Mouse (Mus musculus): Measurements from ENCODE around the gene Eif3l. TPM values are rescaled to one million over a fixed set of nuclear protein-coding genes. Genes with fewer than 3 reads are reported as not detected.

Gene Eif3l
- total RNA-seq, 2 experiments from 2014 or later, result 94.5 to 95.7 TPM

DNA sequence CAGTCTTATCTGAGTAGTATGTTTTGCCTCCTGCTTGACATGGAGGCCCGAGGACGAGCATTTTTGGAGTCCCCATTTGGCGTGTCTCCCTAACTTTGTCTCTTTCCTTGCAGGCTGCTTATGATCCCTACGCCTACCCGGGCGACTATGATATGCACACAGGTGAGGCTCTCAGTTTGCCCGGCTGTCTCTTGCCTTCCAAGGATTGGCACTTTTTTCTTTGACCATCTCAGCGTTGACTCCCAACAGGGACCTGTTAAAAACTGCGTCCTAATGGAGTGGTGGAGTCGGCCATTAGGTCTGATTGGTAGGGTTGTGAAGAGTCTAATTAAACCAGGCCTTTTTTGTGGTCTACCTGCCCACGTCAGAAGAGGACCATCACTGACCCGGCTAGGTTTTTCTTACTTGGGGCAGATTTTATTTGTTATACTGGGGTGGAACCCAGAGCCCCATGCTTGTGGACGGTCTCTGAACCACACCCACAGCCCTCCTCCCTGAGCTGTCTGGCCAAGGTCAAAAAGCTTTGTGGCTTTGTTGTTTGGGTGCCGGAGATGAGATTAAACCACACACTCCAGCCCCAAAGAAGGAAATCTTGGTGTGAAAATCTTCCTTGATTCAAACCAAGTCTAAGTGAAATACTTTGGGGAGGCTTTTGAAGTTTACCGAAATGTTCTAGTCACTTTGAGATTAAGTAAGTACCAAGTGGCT lies 833 bp downstream of the Eif3l start:
- intact Hi-C loops (cut with DNase I), result no loop called here
- DNase-seq, result no peak

DNA sequence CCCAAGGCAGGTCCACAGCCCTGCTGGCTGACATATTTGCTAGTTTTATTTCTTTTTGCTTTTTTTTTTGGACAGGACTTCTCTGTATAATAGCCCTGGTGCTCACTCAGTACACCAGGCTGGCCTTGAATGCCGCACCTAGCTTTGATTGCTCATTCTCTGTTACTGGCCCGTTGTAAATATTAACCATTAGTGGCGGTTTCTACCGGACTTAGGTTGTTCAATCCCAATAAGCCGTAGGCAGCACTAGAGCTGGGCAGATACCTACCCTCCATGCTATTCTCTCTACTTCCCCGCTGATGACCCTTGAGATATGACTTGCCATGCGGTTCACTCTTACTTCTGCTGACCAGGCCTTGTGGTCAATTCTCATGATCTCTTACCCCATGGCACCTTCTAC lies 4.6 kb downstream of the Eif3l start:
- intact Hi-C loops (cut with DNase I), result no loop called here
- DNase-seq, result no peak

DNA sequence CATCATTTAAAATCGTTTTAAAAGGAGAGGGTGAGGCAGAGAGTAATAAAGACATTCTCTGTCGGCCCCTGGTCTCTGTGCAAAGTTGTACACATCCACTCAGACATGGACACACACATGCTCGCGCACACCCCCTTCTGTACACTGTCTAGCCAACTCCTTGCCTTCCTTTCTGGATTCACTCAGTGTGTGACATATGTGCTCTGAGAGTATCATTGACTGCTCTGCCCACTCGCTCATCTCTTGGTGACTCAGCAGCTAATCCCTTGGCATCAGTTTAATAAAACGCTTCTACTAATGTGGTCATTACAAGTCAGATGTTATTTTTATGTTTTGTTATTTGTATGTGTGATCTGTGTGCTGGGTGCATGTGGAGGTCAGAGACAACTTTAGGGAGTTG lies 17.3 kb downstream of the Eif3l start:
- intact Hi-C loops (cut with DNase I), result no loop called here

GRCm38 (mm10) chr15:79093083-79093839 lies 18.3 kb downstream of the Eif3l start:
- intact Hi-C loops (cut with DNase I), result loop anchor here (1.0 kb wide), 2 partner anchors 33 to 55 kb away; no protein-coding TSS in a partner anchor
- DNase-seq, result peak; percentile 66 to 73

More for the DNA sequence above, 17.3 kb downstream of the Eif3l start:
- DNase-seq, result no peak

DNA sequence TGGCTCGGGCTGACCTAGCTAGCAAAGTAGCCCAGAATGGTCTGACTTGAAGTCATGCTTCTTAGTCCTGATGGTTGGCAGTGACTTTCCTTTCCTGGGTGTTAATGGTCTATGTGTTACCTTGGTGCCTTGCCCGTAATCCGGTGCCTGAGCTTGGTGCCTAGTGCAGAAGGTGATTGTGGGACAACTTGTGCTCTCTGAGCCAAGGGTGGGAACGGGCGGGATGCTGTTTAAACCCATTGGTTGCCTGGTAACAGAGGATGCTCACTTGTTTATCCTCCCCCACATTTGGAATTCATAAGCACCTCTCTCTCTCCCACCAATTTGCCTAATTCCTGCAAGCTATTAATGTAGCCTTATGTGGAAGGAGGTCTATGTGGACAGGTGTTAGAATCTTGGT lies 20.5 kb downstream of the Eif3l start:
- intact Hi-C loops (cut with DNase I), result loop anchor here (1.0 kb wide), 1 partner anchor 50 kb away; no protein-coding TSS in a partner anchor
- DNase-seq, result no peak

GRCm38 (mm10) chr15:79096556-79096955 lies 21.6 kb downstream of the Eif3l start:
- peak in 1 of 2 experiments; percentile 37 for DNase-seq
- intact Hi-C loops (cut with DNase I), result no loop called here

GRCm38 (mm10) chr15:79097135-79097534 lies 22.2 kb downstream of the Eif3l start:
- DNase-seq, result no peak
- intact Hi-C loops (cut with DNase I), result no loop called here

DNA sequence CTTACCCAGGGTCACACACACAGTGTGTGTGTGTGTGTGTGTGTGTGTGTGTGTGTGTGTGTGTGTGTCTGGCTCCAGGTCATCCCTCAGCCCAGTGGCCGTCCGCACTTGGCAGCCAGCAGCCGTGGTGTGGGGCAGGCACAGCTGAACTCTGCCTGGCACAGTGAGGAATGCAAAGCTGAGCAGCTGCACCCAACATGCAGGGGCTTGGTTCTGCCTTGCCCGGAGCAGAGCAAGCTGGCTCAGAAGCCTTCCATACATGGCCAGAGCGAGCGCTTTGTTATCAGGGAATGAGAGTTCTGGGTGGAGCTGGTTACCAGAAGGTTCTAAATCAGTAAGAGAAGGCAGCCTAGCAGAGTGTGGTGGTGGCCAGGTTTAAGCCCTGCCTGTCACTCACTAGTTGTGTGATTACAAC lies 22.6 kb downstream of the Eif3l start:
- intact Hi-C loops (cut with DNase I), result no loop called here
- DNase-seq, result peak; percentile 85 to 90

GRCm38 (mm10) chr15:79098220-79098619 lies 23.2 kb downstream of the Eif3l start:
- DNase-seq, result peak in 1 of 2 experiments; percentile 54
- intact Hi-C loops (cut with DNase I), result no loop called here

DNA sequence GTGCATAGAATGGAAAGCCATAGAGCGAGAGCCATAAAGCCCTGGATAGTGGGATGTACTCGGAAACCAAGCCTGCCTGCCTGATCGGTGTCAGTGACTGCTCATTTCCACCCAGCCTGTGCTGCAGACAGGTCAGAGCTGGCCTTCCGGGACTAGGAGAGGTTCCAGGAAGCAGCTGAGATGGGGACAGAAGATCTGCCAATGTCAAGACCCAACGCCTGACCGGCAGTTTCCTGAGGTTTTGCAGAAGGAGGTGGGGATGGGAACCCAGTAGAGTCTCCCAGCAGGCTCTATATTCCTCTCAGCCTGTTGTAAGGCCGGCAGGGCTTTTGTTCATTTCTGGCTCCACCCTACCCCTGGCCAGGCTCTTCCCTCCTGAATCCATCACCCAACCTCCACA lies 23.9 kb downstream of the Eif3l start:
- peak; percentile 58 to 59 for DNase-seq
- intact Hi-C loops (cut with DNase I), result no loop called here

GRCm38 (mm10) chr15:79099456-79099855 lies 24.5 kb downstream of the Eif3l start:
- intact Hi-C loops (cut with DNase I), result no loop called here
- no peak for DNase-seq

DNA sequence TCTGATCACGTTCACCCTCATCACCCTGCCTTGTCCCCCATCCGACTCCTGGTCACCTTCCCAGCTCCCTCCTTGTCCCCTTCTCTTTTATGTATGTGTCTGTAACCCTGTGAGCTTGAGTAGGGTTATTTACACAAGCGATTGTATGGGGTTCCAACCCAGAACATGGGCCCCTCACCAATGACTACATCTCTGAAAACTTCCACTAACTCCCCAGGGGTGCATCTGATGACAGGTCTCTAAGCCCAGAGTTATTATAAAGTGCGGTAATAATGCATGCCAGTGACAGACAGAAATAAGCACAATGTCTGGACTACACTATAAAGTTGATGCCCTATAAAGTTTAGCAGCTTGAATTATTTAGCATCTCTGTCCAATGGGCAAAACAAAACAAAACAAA lies 25.4 kb downstream of the Eif3l start:
- intact Hi-C loops (cut with DNase I), result no loop called here
- DNase-seq, result no peak

- intact Hi-C loops (cut with DNase I), result no loop called here
Observed at GRCm38 (mm10) chr15:79101531-79101930, 26.6 kb downstream of the Eif3l start.

DNA sequence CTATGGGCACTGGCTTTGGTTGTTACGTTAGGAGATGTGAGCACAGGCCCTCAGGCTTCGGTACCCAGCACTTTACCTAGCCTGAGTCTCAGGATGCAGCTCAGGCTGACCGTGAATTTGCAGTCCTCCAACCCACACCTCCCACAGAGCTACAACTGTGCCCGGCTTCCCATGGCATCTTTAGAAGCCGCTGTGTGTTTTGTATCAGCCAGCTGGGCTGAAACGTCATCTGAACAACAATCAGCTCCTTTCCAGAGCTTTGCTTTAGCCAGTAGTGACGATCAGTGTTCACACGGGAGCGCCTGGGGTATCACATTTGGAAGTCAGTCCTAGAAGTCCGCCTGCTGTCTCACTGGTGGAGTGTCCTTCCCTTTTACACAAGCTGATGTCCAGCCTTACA lies 28.3 kb downstream of the Eif3l start:
- intact Hi-C loops (cut with DNase I), result no loop called here
- DNase-seq, result no peak

More at GRCm38 (mm10) chr15:79101531-79101930, 26.6 kb downstream of the Eif3l start:
- no peak for DNase-seq

GRCm38 (mm10) chr15:79105804-79106203 lies 30.8 kb downstream of the Eif3l start:
- DNase-seq, result no peak
- intact Hi-C loops (cut with DNase I), result no loop called here

DNA sequence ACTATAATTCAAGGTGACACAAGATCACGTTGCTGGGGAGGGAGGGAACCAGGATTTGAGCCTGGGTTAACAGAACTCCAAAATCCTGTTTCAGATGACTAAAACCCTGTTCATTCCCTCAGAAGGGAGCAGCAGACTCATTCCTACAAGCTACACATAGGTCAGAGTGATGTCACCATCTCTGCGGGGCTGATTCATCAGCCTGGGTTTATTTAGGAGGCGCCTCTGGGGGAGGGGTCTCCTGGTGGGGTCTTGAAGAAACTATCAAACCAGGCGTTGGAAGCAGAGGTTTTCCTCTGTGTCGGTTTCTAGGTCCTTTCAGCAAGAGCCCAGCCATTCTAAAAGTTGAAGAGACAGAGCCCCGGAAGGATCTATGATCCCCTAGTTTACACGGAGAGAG lies 33.0 kb downstream of the Eif3l start:
- intact Hi-C loops (cut with DNase I), result no loop called here
- DNase-seq, result no peak

- peak; percentile 78 to 80 for DNase-seq
- intact Hi-C loops (cut with DNase I), result no loop called here
Observed at GRCm38 (mm10) chr15:79108421-79109320, 33.7 kb downstream of the Eif3l start, which contains the start of gene Micall1. Gene Micall1, plus strand, starts transcription at chr15:79108898.

DNA sequence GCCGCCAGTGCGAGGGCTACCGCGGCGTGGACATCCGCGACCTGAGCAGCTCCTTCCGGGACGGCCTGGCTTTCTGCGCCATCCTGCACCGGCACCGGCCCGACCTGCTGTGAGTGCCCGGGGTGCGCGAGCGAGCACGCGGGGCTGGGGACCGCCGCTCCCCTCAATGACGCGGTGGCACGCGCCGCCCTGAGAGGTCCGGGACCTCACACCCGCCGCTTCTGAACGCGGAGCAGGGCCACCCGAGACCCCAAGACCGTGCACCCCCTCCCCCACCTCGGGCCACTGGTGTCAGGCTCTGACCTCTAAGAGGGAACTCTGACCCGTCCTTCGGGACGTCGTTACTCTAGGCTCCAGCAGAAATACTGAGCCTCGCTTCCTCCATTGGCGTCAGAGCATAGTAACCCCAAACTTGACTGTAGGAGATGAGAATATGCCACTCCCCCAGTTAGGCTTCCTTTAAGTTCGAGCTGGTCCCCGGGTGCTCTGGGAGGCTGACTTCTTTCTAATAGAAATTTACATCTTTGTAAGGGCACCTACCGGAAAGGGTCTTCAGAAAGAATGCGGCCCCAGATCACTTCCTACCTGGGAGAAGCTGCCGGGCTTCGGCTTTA lies 34.4 kb downstream of the Eif3l start:
- intact Hi-C loops (cut with DNase I), result no loop called here
- DNase-seq, result no peak

GRCm38 (mm10) chr15:79110031-79110430 lies 35.1 kb downstream of the Eif3l start:
- intact Hi-C loops (cut with DNase I), result no loop called here
- peak in 1 of 2 experiments; percentile 31 for DNase-seq

- DNase-seq, result peak in 1 of 2 experiments; percentile 7
- intact Hi-C loops (cut with DNase I), result no loop called here
Observed at GRCm38 (mm10) chr15:79110528-79110927, 35.5 kb downstream of the Eif3l start.
